Mouse (Mus musculus) kidney, postnatal 0 days (tissue): ENCODE measurements around the gene H2-T3. TPM values are rescaled to one million over a fixed set of nuclear protein-coding genes. Genes with fewer than 3 reads are reported as not detected.
"Not testable (repeated sequence)": the region's sequence is repeated elsewhere in the genome, so short reads cannot be mapped to it uniquely, and the experiment has no call there.

ENCODE experiments used
- ATAC-seq: fragments of 200-750 bp; cut with Nextera tagmentation; replicated peaks from 2 replicates; pipeline ENCODE4 v1.8.0; 2017; ENCODE audit warnings: low read depth, moderate number of reproducible peaks, moderate TSS enrichment, moderate library complexity; ENCODE audit not compliant: low FRiP score
- DNase-seq: peaks from one replicate; pipeline ENCODE4 v3.0.0-alpha.2; 2016; ENCODE audit warnings: low spot score
- H3K27ac ChIP-seq: fragments of 300-500 bp; sonication (generic); 2 replicates; pipeline ENCODE4 v1.5.1; 2014; ENCODE audit warnings: mild to moderate bottlenecking
- H3K27me3 ChIP-seq: fragments of 300-500 bp; sonication (generic); 2 replicates; pipeline ENCODE4 v1.6.1; 2014; ENCODE audit warnings: low read length, mixed read lengths; ENCODE audit not compliant: insufficient read depth
- H3K36me3 ChIP-seq: fragments of 300-500 bp; sonication (generic); 2 replicates; pipeline ENCODE4 v1.6.1; 2014; ENCODE audit warnings: low read length, mixed read lengths; ENCODE audit not compliant: insufficient read depth
- H3K4me1 ChIP-seq: fragments of 300-500 bp; sonication (generic); replicated peaks from 2 replicates; pipeline ENCODE4 v1.6.1; 2014; ENCODE audit warnings: antibody characterized with exemption, low read length, mixed read lengths; ENCODE audit not compliant: insufficient read depth
- H3K4me2 ChIP-seq: fragments of 300-500 bp; sonication (generic); 2 replicates; pipeline ENCODE4 v1.6.1; 2014; ENCODE audit warnings: mild to moderate bottlenecking, low read length, moderate library complexity, mixed read lengths
- H3K4me3 ChIP-seq: fragments of 300-500 bp; sonication (generic); replicated peaks from 2 replicates; pipeline ENCODE4 v1.5.1; 2014; ENCODE audit warnings: low read depth, low read length
- H3K9ac ChIP-seq: fragments of 300-500 bp; sonication (generic); 2 replicates; pipeline ENCODE4 v1.6.1; 2014; ENCODE audit warnings: low read depth, low read length
- H3K9me3 ChIP-seq: fragments of 300-500 bp; sonication (generic); replicated peaks from 2 replicates; pipeline ENCODE4 v1.6.1; 2016; ENCODE audit warnings: low read length, inconsistent platforms, mixed read lengths
- CTCF ChIP-seq: IDR thresholded peaks from 2 replicates; pipeline ENCODE4 v1.5.1; 2016; ENCODE audit warnings: antibody characterized with exemption, low read depth, mild to moderate bottlenecking, moderate library complexity
- WGBS: fragments of 180-500 bp; shearing (Covaris S2); extraction: QIAGEN DNeasy Blood & Tissue Kit; methylation state at CpG from one replicate; pipeline ENCODE4 v1.1.7; 2014; 5-methylcytosine and 5-hydroxymethylcytosine counted together
- polyA plus RNA-seq: library from polyadenylated mRNA; unstranded; fragments of >200 nt; fragmentation: Nextera tagmentation; extraction: Ambion mirVana; gene quantifications from 2 replicates; pipeline ENCODE4 v1.2.1, GENCODE M21; 2015

H2-T3 gene
- polyA plus RNA-seq, result not detected in 2 replicates

GRCm38 (mm10) chr17:36190169-36190507 is at the start of gene H2-T3:
TSS of gene H2-T3 (minus strand) at chr17:36190287.
- H3K4me3 ChIP-seq, result no peak within 1 kb of the TSS
- H3K4me2 ChIP-seq, result no peak within 1 kb of the TSS
- DNase-seq (no peak), ATAC-seq (no peak)
- no peaks in the 10 kb centered on the region for H3K9me3 ChIP-seq
- WGBS, result 68% methylated on average over 2 of the region's 2 CpGs
- H3K27ac ChIP-seq, result no peak within 1 kb of the TSS
- TF ChIP-seq CTCF, result no peak
- no peaks in the 10 kb centered on the region for H3K4me1 ChIP-seq
- no peak within 1 kb of the TSS for H3K9ac ChIP-seq
- peaks cover 8% of the 10 kb centered on the region; the same call in 1 of the 2 replicates for H3K27me3 ChIP-seq
- H3K36me3 ChIP-seq, result no peaks in the 10 kb centered on the region

DNA sequence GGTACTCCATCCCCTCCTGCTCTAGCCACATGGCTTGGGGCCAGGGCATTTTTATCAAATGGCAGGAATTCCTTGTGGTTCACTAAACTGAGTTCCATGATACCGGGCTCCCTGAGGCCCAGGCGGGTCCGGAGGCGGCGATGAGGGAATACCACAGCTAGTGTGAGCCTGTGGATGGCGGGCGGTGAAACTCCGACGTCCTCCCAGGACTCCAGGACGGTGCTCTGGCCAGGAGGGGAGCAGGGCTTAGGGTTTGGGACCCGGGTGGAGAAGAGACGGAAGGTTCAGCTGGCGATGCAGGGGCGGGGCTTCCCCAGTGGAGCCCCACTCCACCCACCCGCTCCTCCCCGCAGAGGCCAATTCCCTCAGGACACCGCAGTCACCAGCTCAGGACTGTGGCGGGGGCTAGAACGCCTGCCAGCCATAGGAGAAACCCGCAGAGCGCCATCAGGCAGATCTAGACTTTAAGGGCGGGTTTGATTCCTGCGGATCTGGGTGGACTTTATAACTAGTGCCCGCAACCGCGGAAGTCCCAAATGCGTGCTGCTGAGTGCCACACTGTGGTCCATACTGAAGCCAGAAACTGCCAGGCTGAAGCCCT is 47.3 kb upstream of the H2-T3 start:
- ATAC-seq (no peak), DNase-seq (no peak)
- WGBS, result 3% methylated on average over 27 of the region's 27 CpGs
- 0 out of 2 replicates have a peak, but pooled peaks cover 3% of the 10 kb centered on the region for H3K4me1 ChIP-seq
- peak overlapping the region; percentile 28 for H3K4me3 ChIP-seq
- no peaks in the 10 kb centered on the region for H3K36me3 ChIP-seq
- H3K27ac ChIP-seq, result no peak overlapping the region
- no peaks in the 10 kb centered on the region for H3K9me3 ChIP-seq
- H3K9ac ChIP-seq, result peak overlapping the region; percentile 40; the same call in 1 of the 2 replicates
- TF ChIP-seq CTCF, result no peak
- H3K4me2 ChIP-seq, result peak overlapping the region; percentile 58
- H3K27me3 ChIP-seq, result peaks cover 12% of the 10 kb centered on the region

- WGBS, result 15% methylated on average over 8 of the region's 9 CpGs
- not testable (repeated sequence) for H3K4me1 ChIP-seq, H3K4me2 ChIP-seq, H3K36me3 ChIP-seq, H3K4me3 ChIP-seq, ATAC-seq, H3K27ac ChIP-seq, H3K9me3 ChIP-seq, DNase-seq, H3K9ac ChIP-seq
- H3K27me3 ChIP-seq, result peaks cover 15% of the 10 kb centered on the region
Observed at GRCm38 (mm10) chr17:36235300-36235699, 45.2 kb upstream of the H2-T3 start.

DNA sequence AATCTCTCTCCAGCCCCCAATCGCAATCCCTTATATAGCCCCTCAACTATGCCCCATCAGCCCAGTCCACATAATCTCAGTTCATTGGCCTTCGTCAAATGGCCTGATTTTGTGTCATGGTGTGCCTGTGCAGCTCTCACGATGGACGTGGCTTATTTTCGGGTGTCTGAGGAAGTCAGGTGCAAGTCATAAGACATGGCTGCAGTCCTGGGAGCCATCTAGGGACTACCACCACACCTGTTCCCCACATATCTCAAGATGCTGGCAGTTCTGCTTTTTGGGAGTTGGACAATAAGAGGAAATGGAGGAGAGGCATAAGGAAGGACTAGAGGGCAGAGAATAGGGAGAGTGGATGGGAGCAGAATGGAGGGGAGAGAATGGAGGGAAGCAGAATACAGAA is 43.5 kb upstream of the H2-T3 start:
- no peak for ATAC-seq
- H3K27ac ChIP-seq, result no peak overlapping the region
- H3K9me3 ChIP-seq, result no peaks in the 10 kb centered on the region
- H3K4me2 ChIP-seq, result no peak overlapping the region
- no peaks in the 10 kb centered on the region for H3K4me1 ChIP-seq
- no peak overlapping the region for H3K9ac ChIP-seq
- no peak for TF ChIP-seq CTCF
- H3K36me3 ChIP-seq, result no peaks in the 10 kb centered on the region
- no peak for DNase-seq
- no peak overlapping the region for H3K4me3 ChIP-seq
- WGBS, result 85% methylated on average over 5 of the region's 5 CpGs
- H3K27me3 ChIP-seq, result peaks cover 21% of the 10 kb centered on the region

DNA sequence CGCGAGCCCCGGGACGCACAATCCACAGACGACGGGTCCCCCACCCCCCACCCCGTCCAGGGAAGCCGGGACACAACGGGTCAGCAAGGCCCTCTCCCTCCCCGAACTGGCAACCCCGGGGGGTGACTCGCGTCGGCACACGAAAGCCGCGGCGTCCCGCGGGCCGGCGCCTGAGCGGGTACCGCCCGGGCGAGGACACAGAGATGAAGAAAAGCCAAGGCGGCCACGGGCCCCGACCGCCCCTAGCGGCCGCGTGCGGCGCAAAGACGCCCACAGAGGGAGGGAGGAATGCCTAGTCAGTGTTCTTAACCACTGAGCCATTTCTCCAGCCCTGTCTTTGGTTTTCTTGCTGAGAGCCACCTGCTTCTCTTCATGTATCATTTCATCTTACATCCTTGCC is 41.2 kb upstream of the H2-T3 start:
- ATAC-seq, result no peak
- Histone ChIP-seq H3K9ac (no peak overlapping the region), H3K27me3 (peaks cover 18% of the 10 kb centered on the region), H3K4me1 (no peaks in the 10 kb centered on the region), H3K4me2 (no peak overlapping the region), H3K4me3 (no peak overlapping the region), H3K36me3 (no peaks in the 10 kb centered on the region), H3K27ac (no peak overlapping the region), H3K9me3 (no peaks in the 10 kb centered on the region)
- peak; percentile 92 for DNase-seq
- peak; percentile 74 for TF ChIP-seq CTCF
- WGBS, result 14% methylated on average over 36 of the region's 36 CpGs

- H3K4me1 ChIP-seq, result no peaks in the 10 kb centered on the region
- no peak overlapping the region for H3K4me3 ChIP-seq
- DNase-seq (no peak), ATAC-seq (no peak)
- WGBS, result 6% methylated on average over 5 of the region's 5 CpGs
- H3K27me3 ChIP-seq, result peaks cover 31% of the 10 kb centered on the region
- TF ChIP-seq CTCF, result no peak
- H3K4me2 ChIP-seq, result no peak overlapping the region
- H3K9me3 ChIP-seq, result no peaks in the 10 kb centered on the region
- H3K27ac ChIP-seq, result no peak overlapping the region
- no peaks in the 10 kb centered on the region for H3K36me3 ChIP-seq
- H3K9ac ChIP-seq, result no peak overlapping the region
Observed at GRCm38 (mm10) chr17:36229046-36229445, 39.0 kb upstream of the H2-T3 start.

DNA sequence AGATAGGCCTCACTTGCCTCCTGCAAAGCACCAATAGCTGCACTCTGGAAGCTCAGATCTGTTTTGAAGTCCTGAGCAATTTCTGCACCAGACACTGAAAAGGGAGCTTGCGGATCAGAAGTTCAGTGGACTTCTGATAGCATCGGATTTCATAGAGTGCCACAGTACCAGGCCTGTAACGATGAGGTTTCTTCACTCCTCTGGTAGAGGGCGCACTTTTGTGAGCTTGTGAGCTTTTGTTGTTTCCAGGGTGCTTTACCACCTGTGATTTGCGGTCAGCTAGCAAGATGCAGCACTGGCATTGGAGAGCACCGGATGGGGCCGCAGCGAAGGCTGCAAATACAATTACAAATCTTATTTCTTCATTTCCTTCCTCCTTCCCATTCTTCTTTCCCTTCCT is 36.8 kb upstream of the H2-T3 start:
- DNase-seq, result peak; percentile 11
- no peak overlapping the region for H3K4me3 ChIP-seq
- H3K36me3 ChIP-seq, result no peaks in the 10 kb centered on the region
- no peaks in the 10 kb centered on the region for H3K9me3 ChIP-seq
- H3K9ac ChIP-seq, result no peak overlapping the region
- H3K4me1 ChIP-seq, result no peaks in the 10 kb centered on the region
- H3K27ac ChIP-seq, result no peak overlapping the region
- WGBS, result 14% methylated on average over 8 of the region's 8 CpGs
- peak; percentile 47 for TF ChIP-seq CTCF
- H3K27me3 ChIP-seq, result peaks cover 38% of the 10 kb centered on the region
- H3K4me2 ChIP-seq, result no peak overlapping the region
- no peak for ATAC-seq
